Mouse (Mus musculus): ENCODE data around the gene Exosc7. TPM values are rescaled to one million over a fixed set of nuclear protein-coding genes. Genes with fewer than 3 reads are reported as not detected.

Gene Exosc7
- total RNA-seq, 2 experiments from 2014 or later: 40.7 to 44.3 TPM

DNA sequence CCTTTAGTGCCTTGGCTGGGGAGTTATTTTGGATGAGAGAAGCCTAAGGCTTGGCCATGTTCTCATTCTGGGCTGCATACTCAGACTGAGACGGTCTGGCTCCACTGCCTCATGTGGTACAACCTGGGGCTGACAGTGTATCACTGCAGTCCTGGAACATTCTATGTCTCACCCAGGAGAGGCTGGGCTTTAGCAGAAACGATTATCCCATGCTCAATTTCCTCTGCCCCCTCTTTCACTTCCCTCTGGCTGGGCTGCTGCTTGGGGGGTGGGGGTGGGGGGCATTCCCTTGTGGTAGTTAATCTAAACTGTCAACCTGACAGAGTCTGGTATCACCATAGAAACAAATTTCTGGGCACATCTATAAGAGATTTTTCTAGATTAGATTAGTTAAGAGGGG, 72.5 kb downstream of the Exosc7 start:
- no peak for DNase-seq

Other genes starting within 250 kb of the Exosc7 start
- 100 to 1,000 TPM in 1 of 2 experiments, 10 to 100 TPM in 1; 93.7 to 136 TPM for gene Zfp445, start 247.2 kb upstream of the Exosc7 start, total RNA-seq (2021)
- 10 to 100 TPM in 1 of 2 experiments, 1 to 10 TPM in 1; 8.5 to 12.5 TPM for gene Zkscan7, start 227.5 kb upstream of the Exosc7 start, total RNA-seq (2021)
- gene Zfp105, start 190.1 kb upstream of the Exosc7 start, total RNA-seq (2021): 1 to 10 TPM; 5.6 to 5.9 TPM
- 10 to 100 TPM; 28.0 to 28.3 TPM for gene 1110059G10Rik, start 162.2 kb upstream of the Exosc7 start, total RNA-seq (2021)
- 10 to 100 TPM; 11.3 to 15.4 TPM for gene Kif15, start 162.2 kb upstream of the Exosc7 start, total RNA-seq (2021)
- 10 to 100 TPM; 15.0 to 18.4 TPM for gene Tmem42, start 91.9 kb upstream of the Exosc7 start, total RNA-seq (2021)
- under 1 TPM; 0.21 to 0.82 TPM for gene Tgm4, start 78.5 kb upstream of the Exosc7 start, total RNA-seq (2021)
- gene Zdhhc3, start within 50 bp of the Exosc7 start, total RNA-seq (2021): 10 to 100 TPM; 54.8 to 61.9 TPM
- gene Clec3b, start 37.7 kb downstream of the Exosc7 start, total RNA-seq (2021): 10 to 100 TPM; 51.8 to 56.9 TPM
- under 1 TPM; 0.48 to 0.99 TPM for gene Cdcp1, start 102.8 kb downstream of the Exosc7 start, total RNA-seq (2021)
- gene Tmem158, start 147.5 kb downstream of the Exosc7 start, total RNA-seq (2021): 10 to 100 TPM; 13.6 to 16.1 TPM

Data from adrenal gland, postnatal 10 days (tissue).